Mouse (Mus musculus) midbrain, embryonic 11.5 days (tissue): ENCODE measurements around the gene Msrb3. TPM values are rescaled to one million over a fixed set of nuclear protein-coding genes. Genes with fewer than 3 reads are reported as not detected.

Experiments
- ATAC-seq: fragments of 200-750 bp; cut with Nextera tagmentation; 2 replicates; pipeline ENCODE4 v1.8.0; 2017; ENCODE audit warnings: moderate TSS enrichment, moderate library complexity; ENCODE audit not compliant: low FRiP score
- DNase-seq: peaks from one replicate; pipeline ENCODE4 v3.0.0; 2015; ENCODE audit warnings: low spot score; ENCODE audit errors: missing footprints
- H3K27ac ChIP-seq: fragments of 300-500 bp; sonication (generic); 2 replicates; pipeline ENCODE4 v1.5.1; 2014; ENCODE audit warnings: low read depth, low read length
- H3K27me3 ChIP-seq: fragments of 300-500 bp; sonication (generic); 2 replicates; pipeline ENCODE4 v1.6.1; 2014; ENCODE audit warnings: mild to moderate bottlenecking, low read length, moderate library complexity, mixed read lengths; ENCODE audit not compliant: control insufficient read depth, insufficient read depth
- H3K36me3 ChIP-seq: fragments of 300-500 bp; sonication (generic); 2 replicates; pipeline ENCODE4 v1.6.1; 2014; ENCODE audit warnings: mild to moderate bottlenecking, low read length, moderate library complexity, mixed read lengths; ENCODE audit not compliant: control insufficient read depth, insufficient read depth
- H3K4me1 ChIP-seq: fragments of 300-500 bp; sonication (generic); 2 replicates; pipeline ENCODE4 v1.6.1; 2014; ENCODE audit warnings: low read length; ENCODE audit not compliant: control insufficient read depth, insufficient read depth
- H3K4me2 ChIP-seq: fragments of 300-500 bp; sonication (generic); 2 replicates; pipeline ENCODE4 v1.6.1; 2014; ENCODE audit warnings: mild to moderate bottlenecking, moderate library complexity
- H3K4me3 ChIP-seq: fragments of 300-500 bp; sonication (generic); 2 replicates; pipeline ENCODE4 v1.5.1; 2014; ENCODE audit warnings: low read depth, low read length
- H3K9ac ChIP-seq: fragments of 300-500 bp; sonication (generic); 2 replicates; pipeline ENCODE4 v1.6.1; 2014; ENCODE audit warnings: low read length
- H3K9me3 ChIP-seq: fragments of 300-500 bp; sonication (generic); 2 replicates; pipeline ENCODE4 v1.6.1; 2016; ENCODE audit warnings: low read length; ENCODE audit not compliant: control insufficient read depth
- WGBS: fragments of 180-500 bp; shearing (Covaris S2); extraction: QIAGEN DNeasy Blood & Tissue Kit; methylation state at CpG from one replicate; pipeline ENCODE4 v1.1.7; 2014; 5-methylcytosine and 5-hydroxymethylcytosine counted together
- polyA plus RNA-seq: library from polyadenylated mRNA; unstranded; fragments of >200 nt; fragmentation: Nextera tagmentation; extraction: Ambion mirVana; gene quantifications from 2 replicates; pipeline ENCODE4 v1.2.1, GENCODE M21; 2014

Gene Msrb3
- polyA plus RNA-seq, 1 experiment from 2014 or later: 3.9 TPM

DNA sequence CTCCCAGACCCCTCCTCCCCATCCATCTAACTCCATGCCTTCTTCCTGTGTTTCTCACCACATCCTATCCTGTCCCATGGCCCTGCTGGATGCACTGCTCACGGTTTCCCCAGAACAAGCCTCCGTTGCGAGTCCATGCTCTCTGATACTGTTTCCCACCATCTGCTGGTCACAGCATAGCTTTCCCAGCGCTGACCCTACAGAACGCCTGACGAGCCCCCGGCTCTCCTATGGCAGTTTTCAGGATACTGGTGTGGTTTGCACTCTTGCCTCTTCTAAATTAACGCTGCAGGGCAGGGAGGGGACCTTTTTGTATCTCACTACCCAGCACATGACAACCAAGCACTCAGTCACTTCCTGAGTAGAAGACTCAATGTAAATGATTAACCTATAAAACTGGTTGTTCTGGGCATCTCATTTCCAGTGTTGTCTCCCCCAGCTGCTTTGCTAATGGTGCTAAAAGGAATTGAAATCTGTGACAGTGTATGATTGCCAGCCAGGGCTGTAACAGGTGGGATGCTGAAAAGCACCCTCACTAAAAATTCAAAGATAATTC, 25.2 kb downstream of the Msrb3 start:
- ATAC-seq (no peak), DNase-seq (no peak)
- H3K4me3 ChIP-seq: no peak overlapping the region
- no peak overlapping the region for H3K9ac ChIP-seq
- no peaks in the 10 kb centered on the region for H3K9me3 ChIP-seq
- H3K4me1 ChIP-seq: no peaks in the 10 kb centered on the region; the same call in 1 of the 2 replicates
- 74% methylated on average over 8 of the region's 8 CpGs for WGBS
- H3K27ac ChIP-seq: no peak overlapping the region
- H3K36me3 ChIP-seq: no peaks in the 10 kb centered on the region
- H3K4me2 ChIP-seq: no peak overlapping the region
- no peaks in the 10 kb centered on the region for H3K27me3 ChIP-seq

DNA sequence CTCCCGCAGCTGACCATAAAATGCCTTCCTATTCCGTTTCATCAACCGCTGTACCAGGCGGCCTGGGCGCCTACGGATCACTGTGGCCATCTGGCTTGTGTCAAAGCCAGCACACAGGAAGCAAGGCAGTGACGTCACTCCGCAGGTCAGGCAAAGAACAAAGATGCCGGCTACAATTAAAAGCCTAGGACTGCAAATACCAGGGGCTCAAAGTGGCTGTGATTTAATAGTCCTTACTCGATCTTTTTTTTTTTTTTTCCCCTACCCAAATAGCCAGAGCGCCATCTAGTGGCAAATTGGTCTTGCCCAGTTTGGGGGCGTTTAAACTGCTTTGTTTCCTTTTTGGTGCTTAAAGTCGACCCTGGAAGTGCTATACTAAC, 26.4 kb downstream of the Msrb3 start:
- H3K4me1 ChIP-seq: no peaks in the 10 kb centered on the region; the same call in 1 of the 2 replicates
- H3K4me3 ChIP-seq: no peak overlapping the region
- ATAC-seq: peak; percentile 75
- peak overlapping the region; percentile 24; the same call in 1 of the 2 replicates for H3K4me2 ChIP-seq
- 28% methylated on average over 13 of the region's 13 CpGs for WGBS
- no peaks in the 10 kb centered on the region for H3K27me3 ChIP-seq
- peak; percentile 93 for DNase-seq
- no peaks in the 10 kb centered on the region for H3K36me3 ChIP-seq
- no peak overlapping the region for H3K9ac ChIP-seq
- no peak overlapping the region for H3K27ac ChIP-seq
- no peaks in the 10 kb centered on the region for H3K9me3 ChIP-seq

DNA sequence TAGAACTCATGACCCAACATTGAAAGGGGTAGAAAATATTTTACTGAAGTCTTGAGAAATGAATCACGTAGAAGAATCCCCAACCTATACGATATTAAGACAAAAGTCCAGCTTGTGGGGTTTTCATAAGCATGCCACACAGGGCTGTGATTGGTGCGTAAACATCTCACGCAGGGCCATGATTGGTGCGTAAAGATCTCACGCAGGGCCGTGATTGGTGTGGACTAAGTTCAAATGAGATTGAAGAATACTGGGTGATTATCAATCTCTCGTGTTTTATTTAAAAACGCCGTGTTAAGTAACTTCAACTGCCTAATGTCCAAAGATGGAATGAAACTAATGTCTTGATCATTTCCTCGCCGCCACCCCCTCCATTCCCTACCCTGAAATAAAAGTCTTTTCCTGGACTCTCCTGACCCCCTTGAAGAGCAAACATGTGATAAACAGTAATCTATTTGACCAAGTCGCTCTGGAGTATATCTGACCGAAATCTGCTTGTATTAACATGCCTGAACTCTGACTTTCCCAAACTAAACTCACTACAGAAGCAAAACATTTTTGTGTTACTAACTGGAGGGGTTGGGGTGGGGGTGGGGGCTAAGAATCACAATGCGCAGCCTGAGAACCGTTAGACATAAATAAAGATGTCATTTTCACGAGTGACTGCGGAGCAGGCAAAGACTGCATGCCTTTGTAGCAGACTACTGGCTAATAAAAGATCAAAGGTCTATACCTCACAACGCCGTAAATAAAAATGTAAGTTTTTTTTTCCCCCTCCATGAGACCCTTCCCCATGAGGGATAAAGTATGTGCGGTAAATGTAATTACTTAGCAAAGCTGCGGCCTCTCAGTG, 27.0 kb downstream of the Msrb3 start:
- Histone ChIP-seq H3K4me3 (no peak overlapping the region), H3K9ac (no peak overlapping the region), H3K36me3 (no peaks in the 10 kb centered on the region), H3K27ac (no peak overlapping the region), H3K9me3 (no peaks in the 10 kb centered on the region), H3K27me3 (no peaks in the 10 kb centered on the region), H3K4me2 (peak overlapping the region; percentile 24; the same call in 1 of the 2 replicates), H3K4me1 (no peaks in the 10 kb centered on the region; the same call in 1 of the 2 replicates)
- ATAC-seq: peak; percentile 10; the same call in 1 of the 2 replicates
- DNase-seq: no peak
- WGBS: 75% methylated on average over 22 of the region's 22 CpGs

DNA sequence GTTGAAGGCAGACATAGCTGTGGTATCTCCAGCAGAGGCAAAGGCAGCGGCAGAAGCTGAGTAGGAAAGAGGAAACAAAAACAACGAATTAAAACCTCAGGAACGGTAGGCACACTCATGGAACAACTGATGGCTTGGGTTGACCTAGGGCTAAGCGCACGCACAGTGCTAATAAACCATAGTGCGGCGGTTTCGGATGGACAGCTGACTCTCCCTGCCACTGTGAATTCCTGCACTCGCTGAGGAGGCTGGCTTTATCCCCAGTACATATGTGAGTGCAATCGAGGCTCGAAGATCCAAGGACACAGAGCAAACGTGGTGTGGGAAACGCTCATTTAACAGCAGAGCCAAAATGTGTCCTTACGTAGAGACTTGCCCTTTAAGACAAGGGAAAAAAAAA, 27.8 kb downstream of the Msrb3 start:
- no peaks in the 10 kb centered on the region for H3K27me3 ChIP-seq
- H3K4me3 ChIP-seq: no peak overlapping the region
- H3K9ac ChIP-seq: no peak overlapping the region
- H3K27ac ChIP-seq: no peak overlapping the region
- ATAC-seq: no peak
- DNase-seq: no peak
- no peaks in the 10 kb centered on the region; the same call in 1 of the 2 replicates for H3K4me1 ChIP-seq
- no peaks in the 10 kb centered on the region for H3K9me3 ChIP-seq
- H3K4me2 ChIP-seq: no peak overlapping the region
- 77% methylated on average over 14 of the region's 14 CpGs for WGBS
- H3K36me3 ChIP-seq: no peaks in the 10 kb centered on the region

DNA sequence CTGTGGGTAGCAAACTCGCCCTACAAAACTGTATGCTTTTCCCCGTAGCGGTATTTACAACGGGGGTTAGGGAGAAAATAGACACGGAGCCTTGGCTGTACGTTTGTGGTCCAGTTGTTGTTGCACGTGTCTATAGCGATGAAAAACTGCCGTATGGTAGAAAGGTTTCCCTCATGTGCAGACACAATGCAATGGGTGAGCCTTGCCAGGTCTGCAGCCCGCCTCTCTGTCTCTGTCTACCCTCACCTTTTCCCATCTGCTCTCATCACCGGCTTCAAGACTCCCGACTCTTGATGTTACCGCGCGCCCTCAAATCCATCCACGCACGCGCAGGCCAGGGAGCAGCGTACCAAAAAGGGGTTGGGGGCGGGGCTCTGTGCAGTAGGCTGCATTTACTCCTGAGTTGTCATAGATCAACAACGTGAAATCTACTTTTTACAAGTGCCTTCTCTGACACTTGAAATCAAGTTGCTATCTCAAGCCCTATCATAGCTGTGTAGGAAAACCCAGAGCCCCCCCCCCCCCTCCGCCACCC, 29.6 kb downstream of the Msrb3 start:
- Histone ChIP-seq H3K9me3 (no peaks in the 10 kb centered on the region), H3K9ac (no peak overlapping the region), H3K4me1 (no peaks in the 10 kb centered on the region), H3K27ac (no peak overlapping the region), H3K27me3 (no peaks in the 10 kb centered on the region), H3K4me2 (no peak overlapping the region), H3K36me3 (no peaks in the 10 kb centered on the region), H3K4me3 (no peak overlapping the region)
- 91% methylated on average over 22 of the region's 22 CpGs for WGBS
- DNase-seq (no peak), ATAC-seq (no peak)

DNA sequence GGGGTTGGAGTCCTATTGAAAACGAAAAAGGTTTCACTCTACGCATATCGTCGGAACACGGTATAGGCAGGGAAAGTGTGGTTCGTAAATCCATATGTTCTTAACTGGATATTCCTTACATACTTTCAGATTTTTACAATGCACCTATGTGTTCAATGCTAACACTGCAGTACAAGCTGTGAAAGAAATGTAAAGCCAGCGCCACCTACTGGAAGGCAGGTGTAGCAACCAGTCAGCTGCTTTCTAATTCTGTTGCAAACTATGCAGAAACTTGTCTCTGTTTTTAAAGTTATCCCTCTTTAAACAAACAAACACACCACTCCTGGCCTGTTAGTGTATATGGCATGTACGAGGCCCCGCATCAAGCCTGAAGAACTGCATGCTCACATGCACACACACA, 34.5 kb downstream of the Msrb3 start:
- no peaks in the 10 kb centered on the region for H3K9me3 ChIP-seq
- H3K27ac ChIP-seq: no peak overlapping the region
- 34% methylated on average over 9 of the region's 9 CpGs for WGBS
- H3K4me3 ChIP-seq: no peak overlapping the region
- no peak overlapping the region for H3K4me2 ChIP-seq
- H3K9ac ChIP-seq: no peak overlapping the region
- H3K4me1 ChIP-seq: no peaks in the 10 kb centered on the region
- no peaks in the 10 kb centered on the region for H3K36me3 ChIP-seq
- DNase-seq (peak; percentile 91), ATAC-seq (no peak)
- H3K27me3 ChIP-seq: no peaks in the 10 kb centered on the region

DNA sequence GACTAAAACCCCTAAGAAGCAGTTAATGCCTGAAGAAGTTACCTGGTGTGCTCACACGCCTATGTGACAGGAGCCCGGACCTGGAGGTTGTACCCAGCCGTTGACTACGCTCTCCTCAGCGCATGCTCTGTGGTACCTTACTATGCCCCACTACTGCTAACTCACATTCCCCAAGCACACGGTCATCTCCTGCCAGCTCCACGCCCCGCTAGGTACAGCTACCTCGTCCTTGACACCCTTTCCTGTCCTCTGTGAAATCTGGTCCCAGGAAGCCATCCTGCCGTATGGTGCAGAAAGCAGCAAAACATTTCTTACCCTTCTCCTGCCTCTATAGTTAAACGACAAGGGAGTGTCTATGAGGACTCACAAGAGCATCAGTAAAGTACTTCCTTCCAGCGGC, 37.2 kb downstream of the Msrb3 start:
- Histone ChIP-seq H3K4me2 (no peak overlapping the region), H3K4me3 (no peak overlapping the region), H3K9ac (no peak overlapping the region), H3K27me3 (no peaks in the 10 kb centered on the region), H3K27ac (no peak overlapping the region), H3K9me3 (no peaks in the 10 kb centered on the region), H3K36me3 (no peaks in the 10 kb centered on the region), H3K4me1 (no peaks in the 10 kb centered on the region)
- WGBS: 95% methylated on average over 12 of the region's 12 CpGs
- DNase-seq (no peak), ATAC-seq (no peak)

DNA sequence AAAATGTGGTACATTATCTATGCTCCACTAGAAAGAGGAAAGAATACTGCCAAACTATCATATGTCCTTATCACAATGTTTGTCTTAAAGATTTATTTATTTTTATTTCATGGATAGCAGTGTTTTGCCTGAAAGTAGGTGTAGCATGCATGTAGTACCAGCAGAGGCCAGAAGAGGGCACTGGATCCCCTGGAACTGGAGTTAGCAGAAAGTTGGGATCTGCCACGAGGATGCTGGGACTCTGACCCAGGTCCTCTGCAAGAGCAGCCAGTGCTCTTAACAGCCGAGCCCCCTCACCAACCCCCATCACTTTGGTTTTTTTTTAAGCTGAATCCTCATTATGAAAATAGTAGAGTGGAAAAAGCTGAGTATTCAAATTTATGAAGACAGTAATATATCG, 37.7 kb downstream of the Msrb3 start:
- no peaks in the 10 kb centered on the region for H3K4me1 ChIP-seq
- no peak for ATAC-seq
- no peak overlapping the region for H3K9ac ChIP-seq
- H3K4me2 ChIP-seq: no peak overlapping the region
- H3K4me3 ChIP-seq: no peak overlapping the region
- 81% methylated on average over 3 of the region's 3 CpGs for WGBS
- H3K27me3 ChIP-seq: no peaks in the 10 kb centered on the region
- no peaks in the 10 kb centered on the region for H3K9me3 ChIP-seq
- no peaks in the 10 kb centered on the region for H3K36me3 ChIP-seq
- no peak for DNase-seq
- no peak overlapping the region for H3K27ac ChIP-seq

DNA sequence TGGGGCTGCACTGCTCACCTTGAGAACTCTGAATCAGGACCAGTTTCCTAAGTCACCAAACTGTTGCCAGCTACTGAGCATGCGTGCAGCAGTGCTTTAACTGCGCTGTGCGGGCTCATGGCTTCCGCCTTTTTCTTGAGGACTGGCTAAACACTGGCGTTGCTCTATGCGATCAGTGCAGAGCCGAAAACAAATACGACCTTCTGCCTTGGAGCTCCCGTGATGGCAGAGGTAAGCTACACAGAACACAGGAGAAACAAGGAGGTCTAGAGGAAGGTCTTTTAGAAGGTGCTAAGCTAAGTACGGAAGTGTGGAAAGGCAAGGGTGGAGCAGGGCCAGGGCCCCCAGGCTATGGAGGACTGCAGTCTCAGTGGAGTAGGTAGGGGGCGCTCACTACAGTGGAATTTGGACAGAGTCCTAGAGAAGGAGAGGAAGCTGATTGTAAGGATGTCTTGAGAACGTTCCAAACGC, 41.3 kb downstream of the Msrb3 start:
- Histone ChIP-seq H3K4me2 (peak overlapping the region; percentile 30; the same call in 1 of the 2 replicates), H3K4me3 (peak overlapping the region; percentile 18; the same call in 1 of the 2 replicates), H3K27ac (no peak overlapping the region), H3K9me3 (no peaks in the 10 kb centered on the region), H3K27me3 (no peaks in the 10 kb centered on the region), H3K4me1 (no peaks in the 10 kb centered on the region), H3K36me3 (no peaks in the 10 kb centered on the region), H3K9ac (peak overlapping the region; percentile 47)
- WGBS: 37% methylated on average over 13 of the region's 13 CpGs
- DNase-seq: peak; percentile 96
- peak; percentile 83 for ATAC-seq
